Mouse (Mus musculus): ENCODE measurements around the gene Med13l.

Med13l gene

DNA sequence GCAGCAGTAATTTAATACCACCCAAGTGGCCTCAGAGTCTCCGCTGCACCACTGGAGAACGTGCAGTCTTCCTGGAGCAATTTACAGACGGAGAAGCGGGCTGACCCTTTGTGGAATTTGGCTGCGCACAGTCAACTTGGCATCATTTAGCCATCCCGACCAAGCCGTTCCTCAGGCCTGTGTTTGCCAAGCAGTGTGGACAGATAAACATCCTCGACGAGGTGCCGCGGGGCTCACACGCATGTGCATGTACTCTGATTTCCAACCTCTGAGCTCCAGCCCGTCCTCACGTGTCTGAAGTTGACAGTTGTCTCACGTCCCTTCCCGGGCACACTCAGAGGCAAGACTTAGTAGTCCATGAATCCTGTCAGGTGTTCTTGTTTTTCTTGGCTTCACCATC lies 166.9 kb downstream of the Med13l start:
- no peak for DNase-seq (ENCODE audit: low spot score in 2 of 2)

DNA sequence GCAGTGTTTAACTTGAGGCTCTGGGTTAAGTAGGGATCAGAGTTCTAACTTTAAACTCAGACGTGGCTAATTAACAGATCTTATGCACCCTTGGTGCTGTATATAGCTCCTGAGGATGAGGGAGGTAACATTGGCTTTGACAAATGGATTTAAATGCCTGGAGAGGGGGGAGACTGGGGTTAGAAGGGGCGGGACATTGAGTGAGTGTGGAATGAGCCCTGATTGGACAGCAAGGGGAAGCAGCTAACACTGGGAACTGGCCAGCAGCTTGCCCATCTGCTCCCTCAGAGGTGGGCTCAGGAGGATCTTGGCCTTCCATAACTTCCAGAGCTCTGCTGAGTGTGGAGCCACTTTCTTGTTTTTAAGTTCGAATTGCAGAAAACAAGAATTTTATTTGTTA lies 171.7 kb downstream of the Med13l start:
- DNase-seq (ENCODE audit: low spot score in 2 of 2): no peak

DNA sequence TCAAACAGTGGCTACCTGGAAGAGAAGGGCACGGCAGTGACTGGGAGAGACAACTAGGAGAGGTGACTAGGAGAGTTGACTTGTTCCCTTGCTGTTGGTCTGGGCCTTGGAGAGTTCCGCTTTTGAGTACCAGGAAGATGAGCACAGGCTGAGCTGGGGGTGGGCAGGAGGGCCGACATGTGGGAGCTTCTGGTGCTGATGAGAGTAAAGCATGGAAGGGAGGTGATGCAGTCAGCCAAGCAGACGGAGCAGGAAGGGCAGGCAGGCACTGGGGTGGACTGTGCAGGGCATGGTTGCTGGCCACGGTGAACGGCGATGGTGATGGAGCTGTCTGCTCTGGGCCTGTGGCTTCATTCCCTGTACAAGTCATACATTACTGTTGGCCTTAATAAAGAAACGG lies 172.2 kb downstream of the Med13l start:
- no peak for DNase-seq (ENCODE audit: low spot score in 2 of 2)

DNA sequence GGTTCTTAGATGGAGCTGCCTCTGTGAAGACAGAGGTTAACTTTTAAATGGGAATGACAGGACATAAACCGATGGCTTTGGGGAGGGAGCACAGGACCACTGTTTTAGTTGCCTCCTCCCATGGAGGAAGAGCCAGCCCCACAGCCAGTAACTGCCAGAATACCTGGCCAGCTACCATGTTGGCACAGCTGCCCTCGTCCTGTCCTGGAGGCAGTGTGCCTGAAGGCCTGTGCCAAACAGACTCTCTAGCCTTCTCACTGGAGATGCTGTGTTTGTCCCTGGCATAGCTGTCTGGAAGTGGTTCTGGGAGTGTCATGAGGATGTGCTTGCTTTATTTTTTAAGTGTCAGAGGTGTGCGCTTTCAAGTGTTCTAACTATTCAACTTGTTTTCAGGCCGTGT lies 173.1 kb downstream of the Med13l start:
- DNase-seq (ENCODE audit: low spot score in 2 of 2): no peak

DNA sequence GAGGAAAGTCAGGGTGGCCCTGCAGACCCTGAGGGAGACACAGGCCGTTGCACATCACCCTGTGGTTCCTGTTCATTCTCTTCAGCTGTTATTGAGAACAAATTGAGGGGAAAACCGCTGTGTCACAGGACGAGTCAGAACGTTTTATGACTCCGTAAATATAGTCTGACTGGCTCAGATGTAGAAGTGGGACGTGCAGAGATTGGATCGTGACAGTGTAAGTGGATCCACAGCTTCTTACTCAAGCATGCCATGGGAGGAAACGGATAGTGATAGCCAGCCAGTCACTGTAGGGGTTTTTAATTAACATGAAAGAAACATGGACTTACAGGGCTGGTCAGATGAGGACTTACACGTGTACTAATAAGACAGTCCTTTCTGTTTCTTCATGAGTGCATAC lies 174.0 kb downstream of the Med13l start:
- DNase-seq (ENCODE audit: low spot score in 2 of 2): no peak

DNA sequence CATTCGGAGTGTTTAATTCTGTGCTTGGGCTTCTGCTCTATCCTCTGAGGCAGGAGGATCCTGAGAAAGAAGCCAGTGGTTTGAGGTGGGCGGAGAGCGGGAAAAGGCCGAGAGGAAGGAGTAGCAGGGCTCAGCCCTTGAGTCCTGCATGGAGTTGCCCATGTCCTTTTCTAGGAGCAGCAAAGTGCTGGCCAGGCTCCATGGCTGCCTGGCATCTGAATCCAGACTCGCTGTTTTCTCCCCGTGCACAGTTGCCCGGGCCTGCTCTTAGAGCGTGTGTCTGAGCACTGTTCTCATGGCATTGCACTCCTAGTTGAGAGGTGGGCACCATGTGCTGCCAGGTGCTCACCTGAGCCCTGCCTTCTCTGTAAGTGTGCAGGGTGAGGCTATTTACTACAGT lies 175.3 kb downstream of the Med13l start:
- DNase-seq (ENCODE audit: low spot score in 2 of 2): no peak

DNA sequence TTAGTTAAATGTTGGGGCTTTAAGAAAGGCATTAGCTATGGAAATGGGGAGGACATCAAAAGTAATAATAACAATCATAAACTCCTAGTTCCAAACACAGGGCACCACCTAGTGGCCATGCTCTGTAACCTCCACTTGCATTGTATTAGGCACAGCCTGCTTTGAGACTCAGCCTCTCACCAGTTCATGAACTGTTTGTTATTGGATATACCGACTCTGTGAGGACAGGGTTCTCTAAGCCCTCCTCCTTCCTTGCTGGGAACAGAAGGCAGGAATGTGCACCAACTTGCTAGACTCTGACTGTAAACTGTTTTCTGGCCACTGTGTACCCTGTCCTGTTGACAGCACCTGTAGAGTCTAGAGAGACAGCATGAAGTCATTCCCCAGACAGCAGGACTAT lies 177.1 kb downstream of the Med13l start:
- DNase-seq (ENCODE audit: low spot score in 2 of 2): peak; percentile 29 to 77

DNA sequence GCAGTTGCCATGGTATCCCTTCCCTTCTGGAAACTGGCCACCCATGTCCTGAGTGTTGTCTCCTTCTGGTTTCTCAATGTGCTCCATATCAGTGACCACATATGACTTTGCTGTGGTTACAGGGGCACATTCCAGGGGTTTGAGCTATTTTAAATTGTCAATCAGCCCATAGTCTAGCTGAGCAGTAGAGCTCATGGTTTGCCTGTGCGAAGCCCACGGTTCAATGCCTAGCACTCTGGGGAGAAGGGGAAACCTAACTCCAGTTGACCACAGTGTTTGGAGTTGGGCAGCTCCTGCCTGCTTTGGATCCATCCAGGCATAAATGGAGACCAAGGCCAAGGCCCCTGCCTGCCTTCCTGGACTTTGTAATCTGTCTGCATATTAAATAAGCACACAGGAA lies 182.6 kb downstream of the Med13l start:
- no peak for DNase-seq (ENCODE audit: low spot score in 2 of 2)

DNA sequence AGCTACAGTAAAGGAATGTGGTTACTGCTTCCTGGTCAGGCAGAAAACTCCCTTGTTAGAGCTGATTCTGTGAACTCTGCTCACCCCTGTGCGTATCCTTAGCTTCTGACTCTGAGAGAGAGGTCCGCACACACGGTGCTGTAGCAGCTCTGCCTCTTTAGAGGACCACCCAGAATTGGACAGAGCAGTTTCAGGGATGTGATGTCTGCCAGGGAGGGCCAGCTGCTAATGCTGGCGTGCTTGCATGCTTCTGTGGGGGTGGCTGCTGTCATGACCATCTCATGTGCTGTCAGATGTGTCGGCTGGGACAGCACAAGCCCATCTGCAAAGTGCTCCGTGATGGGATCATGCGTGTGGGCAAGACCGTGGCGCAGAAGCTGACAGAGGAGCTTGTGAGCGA lies 186.5 kb downstream of the Med13l start:
- no peak for DNase-seq (ENCODE audit: low spot score in 2 of 2)

DNA sequence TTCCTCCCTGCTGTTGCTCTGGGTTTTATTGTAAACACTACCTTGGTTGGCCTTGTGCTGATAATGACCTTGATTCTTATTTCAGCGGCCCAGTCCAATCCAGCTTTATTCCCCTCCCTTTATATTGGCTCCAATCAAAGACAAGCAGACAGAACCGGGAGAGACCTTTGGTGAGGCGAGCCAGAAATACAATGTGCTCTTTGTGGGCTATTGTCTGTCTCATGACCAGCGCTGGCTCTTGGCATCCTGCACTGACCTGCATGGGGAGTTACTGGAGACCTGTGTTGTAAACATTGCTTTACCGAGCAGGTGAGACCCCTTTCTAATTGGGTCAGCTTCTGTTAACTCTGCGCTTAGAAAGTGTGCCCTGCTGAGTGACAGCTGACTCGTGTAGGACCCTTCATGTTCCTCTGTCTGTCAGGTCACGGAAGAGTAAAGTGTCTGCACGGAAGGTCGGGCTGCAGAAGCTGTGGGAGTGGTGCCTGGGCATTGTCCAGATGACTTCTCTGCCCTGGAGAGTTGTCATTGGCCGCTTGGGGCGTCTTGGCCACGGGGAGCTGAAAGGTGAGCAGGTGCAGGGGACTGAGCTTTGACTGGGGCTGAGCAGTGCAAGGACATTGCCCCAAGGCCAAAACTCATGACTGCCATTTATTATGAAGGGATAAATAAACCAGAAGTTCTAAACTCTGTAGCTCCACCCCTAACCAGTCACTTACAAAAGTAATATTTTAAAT lies 191.1 kb downstream of the Med13l start:
- no peak for DNase-seq (ENCODE audit: low spot score in 2 of 2)

DNA sequence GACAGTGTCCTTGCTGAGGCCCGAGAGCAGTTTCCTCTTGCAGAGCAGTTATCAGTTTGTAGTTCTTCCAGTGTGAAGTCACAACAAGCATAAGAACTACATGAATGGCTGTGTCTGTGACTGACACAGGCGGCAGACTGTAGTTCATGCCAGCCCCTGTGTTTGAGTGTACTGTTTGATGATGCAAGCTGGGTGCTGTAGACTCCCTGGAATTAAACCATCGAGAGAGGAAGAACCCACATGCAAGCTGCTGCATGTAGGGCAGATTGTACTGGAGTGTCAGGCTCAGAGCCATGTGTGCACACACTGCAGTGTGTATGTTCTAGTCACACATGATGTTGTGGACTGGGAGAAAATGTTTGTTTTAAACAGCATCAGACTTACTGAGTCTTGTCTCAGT lies 192.4 kb downstream of the Med13l start:
- DNase-seq (ENCODE audit: low spot score in 2 of 2): no peak

DNA sequence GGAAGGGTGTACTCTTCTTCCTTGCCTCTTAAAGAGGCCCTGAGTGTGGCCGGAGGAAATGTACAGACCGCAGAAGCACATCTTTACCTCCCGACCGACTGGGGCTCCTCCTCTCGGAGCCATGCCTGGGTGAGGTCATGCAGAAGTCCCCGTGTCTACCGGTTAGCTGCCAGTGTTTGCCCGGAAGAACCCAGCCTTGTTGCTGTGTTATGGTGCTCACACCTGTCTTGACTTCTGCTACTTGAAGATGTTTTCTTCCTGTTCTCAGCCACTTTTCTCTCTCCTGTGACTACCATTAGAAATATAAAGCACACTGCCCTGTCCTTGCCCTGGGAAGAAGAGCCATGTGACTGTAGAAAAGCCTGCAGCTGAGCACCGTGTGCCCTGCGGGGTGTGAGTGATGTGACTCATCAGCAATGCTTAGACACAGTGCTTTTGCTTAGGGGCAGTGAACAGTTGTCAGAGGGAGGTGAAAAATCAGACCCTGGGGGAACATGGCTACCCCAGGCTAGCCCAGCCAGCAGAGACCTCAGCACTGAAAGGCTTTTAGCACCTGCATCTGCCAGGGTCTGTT lies 193.1 kb downstream of the Med13l start:
- no peak for DNase-seq (ENCODE audit: low spot score in 2 of 2)

DNA sequence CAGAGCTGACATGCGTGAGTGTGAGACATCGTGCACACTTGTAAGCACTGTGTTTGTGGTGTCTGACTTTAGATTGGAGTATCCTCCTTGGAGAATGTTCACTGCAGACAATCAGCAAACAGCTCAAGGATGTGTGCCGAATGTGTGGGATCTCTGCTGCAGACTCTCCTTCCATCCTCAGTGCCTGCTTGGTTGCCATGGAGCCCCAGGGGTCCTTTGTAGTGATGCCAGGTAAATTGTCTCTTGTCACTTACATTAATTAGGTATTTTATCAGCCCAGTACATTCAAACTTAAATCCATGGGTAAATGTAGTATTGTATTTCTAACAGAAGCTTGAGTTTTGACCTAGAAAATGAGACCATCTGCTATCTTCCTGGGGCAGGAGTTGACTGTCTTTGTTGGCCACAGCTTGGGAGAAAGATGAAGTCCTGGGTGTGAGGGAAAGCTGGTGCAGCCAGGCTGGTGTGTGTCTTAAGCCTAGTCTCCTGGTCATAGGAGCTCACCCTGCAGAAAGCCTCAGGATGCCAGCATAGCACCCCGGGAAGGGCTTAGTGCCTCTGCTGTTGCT lies 193.8 kb downstream of the Med13l start:
- DNase-seq (ENCODE audit: low spot score in 2 of 2): no peak

DNA sequence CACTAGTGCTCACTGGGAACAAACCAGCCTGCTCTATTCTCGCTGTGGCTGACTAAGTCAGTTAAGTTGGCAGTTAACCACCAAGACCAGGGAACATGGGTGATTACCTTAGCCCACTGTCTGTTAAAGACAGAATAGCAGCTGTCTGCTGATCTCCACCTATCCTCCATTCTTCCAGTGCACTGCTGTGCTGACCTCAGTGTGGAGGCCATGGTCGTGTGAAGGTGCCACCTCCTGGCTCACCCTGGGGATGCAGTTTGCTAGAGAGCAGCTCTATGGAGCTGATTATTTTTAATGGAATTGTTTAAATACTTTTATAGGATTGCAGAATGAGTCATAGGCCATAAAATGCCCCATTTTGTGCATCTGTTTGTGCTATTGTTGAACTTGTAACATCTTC lies 195.6 kb downstream of the Med13l start:
- no peak for DNase-seq (ENCODE audit: low spot score in 2 of 2)

DNA sequence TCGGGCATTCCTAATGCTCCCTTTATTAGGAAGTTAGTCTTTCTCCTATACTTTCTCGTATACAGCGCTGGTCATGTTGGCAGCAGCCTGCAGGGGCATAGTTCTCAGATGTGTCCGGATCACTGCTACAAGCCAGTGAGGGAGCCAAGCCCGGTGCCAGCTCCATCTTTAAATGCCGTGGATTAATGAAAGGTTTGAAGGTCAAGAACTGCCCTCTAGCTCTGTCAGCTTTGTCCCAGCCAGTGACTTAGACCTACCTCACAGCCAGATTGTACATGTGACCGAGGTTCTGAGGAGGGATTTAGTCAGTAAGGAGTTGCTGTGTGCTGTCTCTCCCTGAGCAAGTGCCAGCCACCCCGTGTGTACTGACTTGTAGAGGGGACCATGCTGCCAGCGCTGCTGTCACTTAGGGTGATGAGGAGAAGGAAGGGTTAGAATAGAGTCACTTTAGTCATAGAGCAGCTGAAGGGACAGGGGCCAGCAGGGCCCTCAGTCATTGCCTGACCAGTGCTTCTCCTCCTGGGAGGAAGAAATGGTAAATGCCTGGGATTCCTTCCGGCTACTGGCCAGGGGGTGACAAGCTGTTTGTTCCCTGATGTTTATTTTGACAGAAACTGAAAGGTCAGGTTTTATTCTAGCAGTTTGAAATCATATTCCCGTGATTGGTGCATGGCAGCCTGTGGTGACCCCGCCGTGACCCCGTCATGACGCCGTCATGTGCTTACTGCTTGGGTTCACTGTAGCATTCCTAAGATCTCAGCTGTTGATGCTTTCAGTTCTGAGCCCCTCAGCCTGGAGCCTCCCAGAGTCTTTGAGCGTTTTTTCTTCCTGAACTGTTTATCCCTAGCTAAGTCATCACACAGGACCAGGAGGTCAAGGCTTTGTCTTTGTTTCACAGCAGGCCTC lies 197.2 kb downstream of the Med13l start:
- DNase-seq (ENCODE audit: low spot score in 2 of 2): no peak

DNA sequence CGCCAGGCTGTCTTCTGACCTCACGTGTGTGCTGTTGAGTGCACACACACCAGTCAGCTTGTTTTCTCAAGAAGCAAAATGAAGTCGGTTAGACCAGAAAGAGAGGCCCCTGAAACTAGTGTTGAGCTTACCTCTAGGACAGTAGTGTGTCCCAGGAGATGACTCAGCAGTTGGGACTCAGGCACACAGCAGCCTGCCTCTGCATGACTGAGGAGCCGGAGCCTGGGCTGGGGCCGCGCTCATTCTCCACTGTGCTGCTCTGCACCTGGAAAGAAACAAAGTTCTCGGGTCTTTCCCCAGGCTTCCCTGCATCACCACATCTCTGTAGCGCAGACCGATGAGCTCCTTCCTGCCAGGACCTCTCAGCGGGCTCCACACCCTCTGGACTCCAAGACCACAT lies 200.5 kb downstream of the Med13l start:
- no peak for DNase-seq (ENCODE audit: low spot score in 2 of 2)

DNA sequence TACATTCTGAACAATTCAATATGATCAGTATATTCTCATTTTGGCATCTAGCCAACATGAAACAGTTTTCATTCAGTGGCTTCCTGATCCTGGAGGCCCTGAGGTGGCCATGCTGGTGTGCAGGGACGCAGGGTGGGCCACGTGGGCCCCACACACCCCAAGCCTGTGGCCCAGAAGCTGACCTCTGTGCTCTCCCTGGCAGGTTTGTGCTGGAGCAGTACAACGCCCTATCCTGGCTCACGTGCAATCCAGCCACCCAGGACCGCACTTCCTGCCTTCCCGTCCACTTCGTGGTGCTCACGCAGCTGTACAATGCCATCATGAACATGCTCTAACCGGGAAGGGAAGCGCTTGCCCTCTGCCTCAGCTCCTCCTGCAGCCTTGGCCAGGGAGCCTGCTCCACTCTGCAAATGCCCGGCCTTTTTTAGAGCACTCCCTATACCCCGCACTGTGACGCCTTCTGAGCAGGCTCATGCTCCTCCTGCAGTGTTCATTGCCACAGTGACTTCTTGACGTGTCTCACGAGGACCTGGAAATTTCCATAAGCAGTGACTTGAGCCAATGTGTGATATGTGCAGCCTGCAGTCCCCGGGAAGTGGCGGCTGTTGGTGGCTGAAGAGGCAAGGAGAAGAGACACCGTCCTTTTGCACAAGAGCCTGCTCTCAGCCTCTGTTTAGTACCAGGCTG lies 202.2 kb downstream of the Med13l start:
- DNase-seq (ENCODE audit: low spot score in 2 of 2): no peak

DNA sequence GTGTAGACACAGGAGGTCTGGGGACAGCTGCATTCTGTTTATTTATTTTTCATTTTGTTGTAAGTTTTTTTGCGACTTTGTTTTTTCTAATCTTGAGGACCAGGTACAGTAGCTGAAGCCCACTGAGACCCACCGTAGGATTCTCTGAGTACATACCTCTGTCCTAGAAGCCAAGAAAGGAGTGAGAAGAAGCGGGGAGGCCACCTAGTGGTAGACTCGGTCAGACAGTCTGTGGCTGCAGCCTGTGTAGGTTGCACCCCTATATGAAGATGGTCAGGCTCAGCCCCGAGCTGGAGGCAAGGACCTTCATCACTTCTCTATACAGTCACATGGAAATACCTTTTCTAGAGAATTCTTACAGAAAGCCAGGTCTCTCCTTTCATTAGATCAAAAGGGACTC lies 202.9 kb downstream of the Med13l start:
- peak in 1 of 2 experiments; percentile 47 for DNase-seq (ENCODE audit: low spot score in 2 of 2)

DNA sequence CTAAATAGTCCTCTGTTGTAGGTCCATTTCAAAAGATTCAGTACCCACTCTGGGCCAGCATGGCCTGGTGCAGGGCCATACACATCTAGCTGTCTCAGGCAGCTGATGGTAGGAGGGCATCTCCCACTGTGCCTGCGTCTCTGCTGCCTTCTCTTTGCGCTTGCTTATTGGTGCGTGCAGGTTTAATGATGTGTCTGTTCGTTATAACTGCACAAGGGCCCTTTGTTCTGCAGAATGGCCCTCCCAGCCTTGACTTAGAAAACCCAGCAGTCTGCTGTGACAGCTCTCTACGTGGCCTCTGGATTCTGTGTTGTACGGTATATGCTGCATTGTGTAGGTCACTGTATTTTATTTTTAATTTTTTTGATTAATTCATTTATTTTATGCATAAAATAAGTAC lies 208.7 kb downstream of the Med13l start:
- no peak for DNase-seq (ENCODE audit: low spot score in 2 of 2)

DNA sequence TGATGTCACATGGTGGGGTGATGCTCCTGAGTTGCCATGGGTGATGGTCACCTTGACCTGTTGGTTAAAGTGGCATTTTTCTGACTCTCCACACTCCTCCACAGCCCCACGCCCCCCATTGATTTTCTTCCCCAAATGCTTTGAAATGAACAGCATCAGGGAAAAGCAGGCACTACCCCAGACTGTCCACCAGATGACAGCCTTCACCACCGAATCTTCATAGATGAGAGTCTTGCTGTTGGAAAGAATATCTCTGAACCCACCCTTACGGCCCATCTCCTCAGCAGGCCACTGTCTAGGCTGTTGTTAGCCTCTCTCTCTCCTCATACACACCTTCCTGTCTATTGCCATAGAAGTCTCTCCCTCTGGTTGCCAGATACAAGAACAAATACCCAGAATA lies 213.4 kb downstream of the Med13l start:
- DNase-seq (ENCODE audit: low spot score in 2 of 2): peak in 1 of 2 experiments; percentile 53

DNA sequence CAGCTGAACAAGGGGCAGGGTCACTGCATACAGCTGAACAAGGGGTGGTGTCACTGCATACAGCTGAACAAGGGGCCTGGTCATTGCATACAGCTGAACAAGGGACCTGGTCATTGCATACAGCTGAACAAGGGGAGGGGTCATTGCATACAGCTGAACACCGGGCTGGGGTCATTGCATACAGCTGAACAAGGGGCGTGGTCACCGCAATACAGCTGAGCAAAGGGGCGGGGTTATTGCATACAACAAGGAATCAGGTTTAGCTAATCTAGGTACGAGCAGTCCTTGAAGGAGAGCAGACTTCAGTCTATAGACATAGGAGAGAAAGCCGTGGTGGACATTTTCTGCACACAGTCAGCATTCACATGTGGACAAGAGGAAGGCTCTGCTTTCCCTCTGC lies 215.9 kb downstream of the Med13l start:
- no peak for DNase-seq (ENCODE audit: low spot score in 2 of 2)

DNA sequence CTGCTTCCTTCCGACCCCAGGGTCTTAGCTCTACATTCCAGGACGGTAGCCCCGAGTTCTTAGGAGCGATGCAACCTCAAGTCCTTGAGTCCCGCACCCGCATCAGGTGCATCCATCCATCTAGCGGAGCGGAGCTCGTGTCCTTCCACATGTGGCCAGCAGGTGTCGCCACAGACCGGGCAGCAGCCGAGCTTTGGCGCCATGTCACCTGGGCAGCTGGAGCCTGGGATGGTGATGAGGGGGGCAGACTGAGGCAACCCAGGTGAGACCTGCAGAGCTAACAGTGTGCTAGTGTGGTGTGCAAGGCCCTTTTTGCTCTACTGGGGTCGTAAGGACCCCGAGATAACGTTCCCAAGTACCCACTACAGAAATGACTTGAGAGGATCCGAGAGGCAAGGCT lies 221.1 kb downstream of the Med13l start:
- DNase-seq (ENCODE audit: low spot score in 2 of 2): peak; percentile 63 to 79
